Mouse (Mus musculus) ovary, adult 10 weeks (tissue): ENCODE measurements around the gene Nab1. TPM values are rescaled to one million over a fixed set of nuclear protein-coding genes. Genes with fewer than 3 reads are reported as not detected.

Source experiments
- polyA plus RNA-seq: library from polyadenylated mRNA; stranded (reverse); fragments of 350-450 nt; fragmentation: Illumina TruSeq; extraction: RNeasy Lipid Tissue Mini Kit (QIAGEN cat#74804); gene quantifications from one replicate; pipeline ENCODE4 v1.2.3, GENCODE M21; 2014

Gene Nab1
- polyA plus RNA-seq, result 203 TPM

DNA sequence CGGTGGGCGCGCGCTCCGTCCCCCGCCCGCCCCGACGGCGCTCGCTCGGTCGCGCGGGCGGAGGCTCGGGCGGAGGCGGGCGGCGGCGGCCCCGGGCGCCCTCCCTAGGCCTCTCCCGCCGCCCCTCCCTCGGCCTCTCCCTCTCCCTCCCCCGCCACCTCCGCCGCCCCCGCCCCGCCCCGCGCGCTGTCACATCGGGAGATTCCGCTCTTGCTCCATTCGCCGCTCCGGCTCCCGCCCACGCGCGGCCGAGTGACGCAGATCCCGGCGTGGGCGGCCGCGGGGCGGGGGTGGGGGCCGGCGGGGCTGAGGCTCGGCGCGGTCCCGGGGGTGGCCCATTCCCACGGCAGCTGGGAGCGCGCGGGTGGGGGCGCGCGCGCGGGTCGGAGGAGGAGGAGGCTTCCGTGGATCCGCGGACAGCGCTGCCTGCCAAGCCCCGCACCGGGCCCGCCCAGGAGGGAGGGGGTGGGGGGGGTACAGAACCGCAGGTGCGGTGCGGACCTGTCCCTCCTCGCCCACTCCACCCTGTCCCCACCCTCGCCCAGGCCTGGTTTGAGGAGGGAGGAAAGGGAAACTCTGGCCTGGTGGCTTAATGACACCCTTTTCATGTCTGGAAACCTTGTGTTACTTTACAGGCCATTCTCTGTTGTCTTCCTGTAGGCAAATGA lies at the start of gene Nab1:
Nab1 (minus strand) TSS at position 366 of the 668 bp plus-strand sequence.

Other genes starting within 250 kb of the Nab1 start
- 10.2 TPM for gene Nemp2, start 130.0 kb upstream of the Nab1 start, polyA plus RNA-seq
- gene Mfsd6, start 226.8 kb upstream of the Nab1 start, polyA plus RNA-seq, result 26.9 TPM